Mouse (Mus musculus): ENCODE measurements around the gene Nptxr.

Nptxr gene

DNA sequence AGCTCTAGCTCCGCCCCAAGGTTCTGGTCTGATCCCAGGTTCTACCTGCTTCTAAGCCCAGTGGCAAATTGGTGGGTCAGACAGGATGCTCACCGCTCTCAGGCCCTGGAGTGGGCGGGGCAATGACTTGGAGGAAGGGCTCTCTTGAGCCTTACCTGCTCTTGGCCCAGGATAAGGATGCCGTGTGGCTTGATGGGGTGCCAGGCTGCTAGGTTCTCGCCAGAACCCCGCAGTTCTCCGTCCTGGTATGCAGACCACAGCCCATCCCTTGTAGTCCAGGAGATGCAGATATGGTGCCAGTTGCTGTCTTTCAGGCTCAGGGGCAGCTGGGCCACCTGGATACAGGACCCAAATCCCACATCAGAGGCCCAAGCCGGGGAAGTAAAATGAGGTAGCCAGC lies 14.5 kb downstream of the Nptxr start:
- DNase-seq (ENCODE audit: low spot score): no peak

- no peak for DNase-seq (ENCODE audit: low spot score)
Observed at GRCm38 (mm10) chr15:79787815-79788214, 16.8 kb downstream of the Nptxr start.

DNA sequence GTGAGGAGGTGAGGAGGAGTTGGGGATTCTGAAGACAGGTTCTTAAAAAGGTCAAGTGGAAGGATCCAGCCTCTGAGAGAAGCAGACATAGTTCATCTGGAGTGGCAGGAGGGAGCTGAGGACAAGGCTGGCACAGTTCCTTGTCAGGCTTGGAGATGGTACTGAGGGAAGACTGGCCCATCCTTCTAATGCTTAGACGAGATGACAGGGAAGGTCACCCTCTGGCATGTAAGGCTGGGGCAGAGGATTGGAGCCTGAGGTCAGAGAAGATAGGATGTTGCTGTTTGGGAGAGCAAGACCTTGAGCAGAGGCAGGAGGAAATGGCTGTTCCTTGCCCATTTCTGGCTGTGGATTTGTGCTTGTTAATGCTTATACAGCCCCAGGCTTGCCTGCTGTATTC lies 19.5 kb downstream of the Nptxr start:
- DNase-seq (ENCODE audit: low spot score): no peak

GRCm38 (mm10) chr15:79777749-79778148 lies 26.8 kb downstream of the Nptxr start, which contains the start of gene Dnal4:
TSS of gene Dnal4 (minus strand) at chr15:79777849.
- no peak for DNase-seq (ENCODE audit: low spot score)

DNA sequence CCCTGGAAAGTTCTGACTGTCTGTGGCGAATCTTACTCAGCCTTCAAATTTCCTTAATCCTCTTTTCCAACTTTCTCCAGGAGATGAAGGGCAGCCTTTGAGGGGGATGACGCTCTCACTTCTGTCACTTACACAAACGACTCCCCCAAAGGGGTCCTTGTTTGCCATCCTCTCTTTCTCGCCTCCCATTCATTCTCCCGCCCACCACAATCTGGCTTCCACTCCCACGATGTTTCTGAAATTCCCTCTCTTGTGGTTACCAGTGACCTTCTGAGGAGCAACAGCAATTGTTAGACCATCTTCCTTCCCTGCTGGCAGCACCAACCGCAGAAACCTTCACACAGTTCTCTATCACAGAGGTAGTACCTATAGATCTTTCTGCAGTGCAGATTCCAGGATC lies 28.9 kb downstream of the Nptxr start:
- no peak for DNase-seq (ENCODE audit: low spot score)

DNA sequence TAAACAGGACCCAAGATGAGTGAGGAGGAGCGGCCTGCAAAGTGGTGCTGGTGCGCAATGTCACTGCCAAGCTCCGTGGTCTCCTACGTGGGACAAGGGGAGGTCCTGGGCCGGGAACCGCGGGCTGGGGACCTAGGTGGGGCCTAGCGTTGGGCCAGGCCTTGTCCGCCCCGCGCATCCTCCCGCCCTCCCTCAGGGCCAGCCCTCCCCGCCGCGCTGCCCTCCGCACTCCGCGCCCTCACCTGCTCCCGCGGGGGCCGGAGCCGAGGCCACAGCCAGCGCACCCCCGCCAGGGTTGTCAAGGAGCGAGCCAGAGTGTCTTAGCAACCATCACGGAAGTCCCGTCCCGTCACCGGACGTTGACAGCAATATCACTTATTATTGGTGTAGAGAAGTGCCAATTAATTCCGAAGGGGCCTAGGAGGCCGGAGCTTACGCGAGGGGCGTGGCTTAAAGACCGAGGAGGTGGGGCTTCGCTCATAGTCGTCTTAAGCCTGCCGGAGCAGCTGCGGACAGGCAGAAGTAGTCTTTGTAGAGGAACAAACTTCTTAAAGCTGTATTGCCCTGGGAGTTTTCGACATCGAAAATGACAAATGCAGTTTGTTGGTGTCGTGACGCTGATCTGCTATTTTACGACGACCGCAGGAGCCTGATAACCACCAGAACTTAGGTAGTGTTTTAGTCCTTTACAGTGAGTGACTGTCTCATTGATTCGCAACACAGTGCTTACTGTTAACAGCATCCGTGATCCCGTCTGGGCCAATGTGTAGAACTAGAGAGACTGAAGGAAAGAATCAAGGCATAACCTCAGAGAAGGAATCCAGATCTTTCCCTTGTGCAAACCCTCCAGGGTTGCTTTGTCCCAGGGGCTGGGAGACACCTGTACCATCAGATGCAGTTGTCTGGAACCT lies 30.2 kb downstream of the Nptxr start:
- peak; percentile 96 for DNase-seq (ENCODE audit: low spot score)

DNA sequence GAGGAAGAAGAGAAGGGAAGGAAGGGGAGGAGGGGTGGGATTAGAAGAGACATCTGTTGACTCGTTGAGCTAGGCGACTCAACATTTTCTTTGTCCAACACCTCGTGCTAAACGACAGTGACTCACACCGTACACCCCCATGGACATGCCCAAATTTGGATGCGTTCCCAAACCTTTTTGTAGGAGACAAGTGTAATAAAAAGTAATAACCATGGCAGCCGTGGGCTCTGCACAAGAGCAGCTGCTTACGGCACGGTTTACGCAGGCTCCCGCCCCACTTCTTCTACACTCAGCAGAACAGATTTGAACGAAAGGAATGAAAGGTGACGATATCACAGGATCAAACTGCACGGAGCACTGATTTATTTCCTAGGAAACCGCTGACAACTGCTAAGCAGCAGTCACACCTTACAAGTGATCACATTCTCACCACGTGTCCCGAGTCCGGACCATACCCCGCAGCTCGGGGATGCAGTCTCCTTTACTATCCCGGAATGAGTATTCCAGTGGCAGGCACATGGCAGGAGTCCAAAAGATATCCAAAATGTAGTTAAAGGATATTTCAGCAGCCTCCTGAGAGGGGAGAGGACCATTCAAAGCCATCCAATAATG lies 33.8 kb downstream of the Nptxr start:
- no peak for DNase-seq (ENCODE audit: low spot score)

DNA sequence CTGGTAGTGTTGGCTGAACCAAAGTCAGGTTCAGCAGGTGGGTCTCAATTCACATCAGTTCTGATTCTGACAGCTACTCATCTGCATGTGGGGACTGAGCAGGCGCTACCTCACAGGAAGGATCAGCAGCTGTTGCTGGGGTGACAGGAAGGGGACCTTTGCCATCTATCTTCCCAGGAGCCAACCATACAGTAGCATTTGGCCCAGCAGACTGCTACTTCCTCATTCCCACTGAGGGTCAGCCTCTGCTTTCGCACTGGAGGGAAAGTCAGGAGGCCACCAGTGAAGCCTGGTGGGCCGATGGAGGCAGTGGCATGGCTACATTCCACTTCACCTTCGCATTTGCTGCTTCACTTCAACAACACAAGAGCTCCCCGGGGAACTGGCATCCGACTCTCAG lies 36.3 kb downstream of the Nptxr start:
- DNase-seq (ENCODE audit: low spot score): no peak

GRCm38 (mm10) chr15:79767327-79767961 lies 37.1 kb downstream of the Nptxr start:
- DNase-seq (ENCODE audit: low spot score): no peak

DNA sequence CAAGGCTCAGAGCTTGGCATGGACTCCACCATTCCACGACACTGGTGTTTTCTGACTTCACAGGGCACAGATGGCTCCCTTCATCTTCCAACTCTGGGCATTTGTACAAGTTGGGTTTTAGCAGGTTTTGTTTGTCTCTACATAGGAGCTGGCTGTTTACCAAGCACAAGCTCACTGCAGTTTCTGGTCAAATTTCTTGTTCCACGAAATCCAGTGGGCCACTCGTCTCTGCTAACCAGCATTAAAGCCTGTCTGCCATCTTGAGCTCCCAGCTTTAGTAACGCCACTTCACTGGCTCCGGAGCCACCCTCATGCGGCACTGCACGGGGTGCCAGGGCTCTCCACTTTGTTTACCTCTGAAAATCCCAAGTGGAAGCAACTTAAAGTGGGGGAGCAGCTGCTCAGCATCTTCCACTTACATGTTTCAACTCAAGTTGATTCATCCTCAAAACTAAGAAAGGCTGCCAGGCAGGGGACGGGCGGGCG lies 37.9 kb downstream of the Nptxr start:
- DNase-seq (ENCODE audit: low spot score): no peak

DNA sequence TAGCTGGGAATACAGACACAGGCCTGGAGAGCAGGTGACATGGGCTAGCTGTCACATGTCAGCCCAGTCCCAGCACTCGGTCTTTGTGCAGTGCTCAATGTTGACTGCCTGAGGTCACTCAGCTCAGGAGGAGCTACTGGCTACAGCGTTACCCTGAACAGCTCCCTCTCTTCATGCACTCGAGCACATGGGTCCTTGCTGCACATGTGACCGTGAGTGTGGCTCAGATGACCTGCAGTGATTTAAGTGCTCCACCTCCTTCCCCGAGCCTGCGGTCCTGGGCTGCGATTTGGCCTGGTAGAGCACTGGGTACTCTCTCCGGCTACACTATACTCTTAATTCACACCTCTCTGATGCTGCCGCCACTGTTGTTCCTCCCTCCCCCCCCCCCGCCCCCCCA lies 38.4 kb downstream of the Nptxr start:
- DNase-seq (ENCODE audit: low spot score): no peak

- DNase-seq (ENCODE audit: low spot score): peak; percentile 39
Observed at GRCm38 (mm10) chr15:79765361-79765760, 39.2 kb downstream of the Nptxr start.

GRCm38 (mm10) chr15:79764539-79765267 lies 39.9 kb downstream of the Nptxr start:
- no peak for DNase-seq (ENCODE audit: low spot score)

DNA sequence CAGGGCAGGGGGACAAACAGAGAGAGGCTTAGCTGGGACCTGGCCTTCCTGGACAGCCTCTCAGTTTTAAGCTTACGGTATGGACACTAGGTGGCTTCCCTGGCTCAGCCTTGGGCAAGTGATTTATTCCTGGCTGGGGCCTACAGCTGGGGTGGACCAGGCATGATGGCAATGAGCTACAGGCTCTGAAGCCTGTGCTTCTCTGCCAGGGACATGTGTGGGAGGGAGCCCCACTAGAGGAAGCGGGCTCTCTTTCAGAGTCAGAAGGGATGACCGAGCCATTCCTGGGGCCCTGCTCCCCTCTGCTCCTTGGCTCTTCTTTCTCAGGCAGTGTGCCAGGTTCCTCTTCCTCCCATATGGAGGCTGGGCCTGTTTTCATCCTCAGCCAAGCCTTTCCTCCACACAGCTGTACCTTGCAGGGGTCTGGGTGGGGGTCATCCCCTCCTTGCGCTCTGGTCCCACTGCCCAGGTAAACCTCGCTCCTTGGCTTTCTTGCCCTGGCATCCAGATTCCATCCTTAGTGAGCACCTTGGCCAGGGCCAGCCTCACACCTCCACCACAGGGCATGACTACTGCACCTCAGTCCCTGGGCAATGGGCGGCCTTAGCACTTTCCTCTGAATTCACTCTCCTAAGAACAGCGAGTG lies 40.8 kb downstream of the Nptxr start:
- no peak for DNase-seq (ENCODE audit: low spot score)

DNA sequence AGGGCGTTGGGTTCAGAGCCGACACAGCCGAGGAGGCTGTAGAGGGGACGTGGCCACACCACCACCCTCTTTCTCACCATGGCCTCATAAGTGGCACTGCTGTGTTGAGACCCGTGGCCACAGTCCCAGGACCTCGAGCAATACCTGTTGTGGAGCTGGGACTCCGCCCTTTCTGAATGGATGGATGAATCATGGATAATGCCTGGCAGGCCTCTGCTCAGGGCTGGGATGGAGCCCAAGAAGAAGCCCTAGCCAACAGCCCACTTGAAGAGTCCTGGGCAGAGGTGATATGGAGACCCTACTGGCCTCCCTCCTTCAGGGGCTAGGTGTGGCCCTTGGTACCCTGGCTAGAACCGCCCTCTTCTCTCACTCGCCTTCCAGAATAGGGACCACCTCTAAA lies 41.6 kb downstream of the Nptxr start:
- DNase-seq (ENCODE audit: low spot score): no peak

- no peak for DNase-seq (ENCODE audit: low spot score)
Observed at GRCm38 (mm10) chr15:79760956-79761355, 43.6 kb downstream of the Nptxr start.

DNA sequence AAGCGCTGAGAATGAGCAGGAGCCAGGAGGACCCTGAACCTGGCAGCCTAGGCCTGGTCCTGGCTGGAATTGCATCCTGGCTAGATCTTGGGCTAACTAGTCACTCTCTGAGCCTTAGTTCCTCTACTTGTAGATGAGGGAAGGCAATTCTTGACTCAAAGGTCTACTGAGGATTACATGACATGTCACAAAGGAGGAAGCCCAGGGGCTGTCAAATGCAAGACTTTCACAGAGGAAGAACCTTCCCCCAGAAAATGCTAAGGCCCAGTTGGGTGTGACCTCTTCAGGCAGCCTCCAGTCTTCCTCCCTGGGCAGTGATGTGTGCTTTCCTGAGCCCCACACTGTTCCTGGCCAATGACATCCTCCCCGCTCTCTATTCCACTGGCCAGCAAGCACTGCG lies 47.4 kb downstream of the Nptxr start:
- no peak for DNase-seq (ENCODE audit: low spot score)

- DNase-seq (ENCODE audit: low spot score): no peak
Observed at GRCm38 (mm10) chr15:79755977-79756625, 48.5 kb downstream of the Nptxr start.

DNA sequence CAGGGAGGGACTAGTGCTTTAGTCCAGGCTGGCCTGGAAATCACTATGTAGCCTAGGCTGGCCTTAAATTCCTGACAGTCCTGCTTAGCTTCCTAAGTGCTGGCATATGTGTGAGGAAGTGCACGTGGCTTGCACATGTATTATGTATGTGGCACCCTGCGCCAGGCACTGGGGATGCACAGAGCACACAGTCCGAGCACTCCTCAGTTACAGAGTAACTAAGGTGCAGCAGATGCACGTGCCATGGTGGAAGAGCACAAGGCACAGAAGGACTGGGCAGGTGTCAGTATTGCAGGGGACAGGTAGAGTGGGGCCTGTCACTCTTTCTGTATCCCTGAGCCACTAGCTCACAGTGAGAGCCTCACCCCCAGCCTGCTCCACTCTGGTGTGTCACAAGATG lies 49.4 kb downstream of the Nptxr start:
- DNase-seq (ENCODE audit: low spot score): no peak

- no peak for DNase-seq (ENCODE audit: low spot score)
Observed at GRCm38 (mm10) chr15:79753873-79754272, 50.7 kb downstream of the Nptxr start.

DNA sequence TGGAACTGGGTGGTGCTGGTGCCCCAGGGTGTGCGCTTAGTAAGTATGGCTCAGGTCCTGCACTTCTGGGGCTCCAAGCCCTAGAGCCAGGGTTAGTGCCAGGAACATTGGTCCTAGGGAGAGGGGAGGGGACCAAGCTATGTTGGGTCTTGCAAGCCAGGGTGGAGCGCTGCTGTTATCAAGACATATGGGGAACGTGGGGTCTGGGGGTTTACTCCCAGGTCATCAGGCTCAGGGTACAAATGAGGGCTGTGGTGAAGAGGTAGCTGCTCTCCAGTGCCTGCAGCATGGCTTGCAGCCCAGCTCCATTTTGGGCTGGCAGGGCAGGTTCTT lies 51.2 kb downstream of the Nptxr start:
- DNase-seq (ENCODE audit: low spot score): no peak

All from testis, postnatal 14 days (tissue).